Mouse (Mus musculus) thymus, postnatal 36 days (tissue): ENCODE measurements around the gene Lmbr1.

ENCODE experiments used
- DNase-seq, 2 experiments: peaks; one replicate each; pipeline ENCODE4 v3.0.0; 2022; ENCODE audit warnings: mixed read lengths in 2 of 2

The Lmbr1 gene

DNA sequence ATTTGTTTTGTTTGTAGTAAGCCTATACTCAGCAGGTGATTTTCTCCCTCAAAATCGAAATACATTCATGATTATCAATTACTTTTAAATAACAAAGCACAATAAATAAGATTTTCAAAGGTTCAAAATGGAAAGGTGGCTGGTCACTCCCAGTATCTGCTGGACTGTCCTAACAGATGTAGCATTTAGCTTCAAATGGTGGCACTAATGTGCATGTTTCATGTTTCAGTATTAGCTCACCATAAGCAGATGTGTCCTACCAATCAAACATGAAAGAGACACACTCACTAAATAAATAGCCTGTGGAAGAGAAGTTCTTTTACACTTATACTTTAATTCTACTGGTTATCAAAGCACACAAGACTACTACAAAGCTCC is 126.7 kb downstream of the Lmbr1 start:
- DNase-seq = no peak

DNA sequence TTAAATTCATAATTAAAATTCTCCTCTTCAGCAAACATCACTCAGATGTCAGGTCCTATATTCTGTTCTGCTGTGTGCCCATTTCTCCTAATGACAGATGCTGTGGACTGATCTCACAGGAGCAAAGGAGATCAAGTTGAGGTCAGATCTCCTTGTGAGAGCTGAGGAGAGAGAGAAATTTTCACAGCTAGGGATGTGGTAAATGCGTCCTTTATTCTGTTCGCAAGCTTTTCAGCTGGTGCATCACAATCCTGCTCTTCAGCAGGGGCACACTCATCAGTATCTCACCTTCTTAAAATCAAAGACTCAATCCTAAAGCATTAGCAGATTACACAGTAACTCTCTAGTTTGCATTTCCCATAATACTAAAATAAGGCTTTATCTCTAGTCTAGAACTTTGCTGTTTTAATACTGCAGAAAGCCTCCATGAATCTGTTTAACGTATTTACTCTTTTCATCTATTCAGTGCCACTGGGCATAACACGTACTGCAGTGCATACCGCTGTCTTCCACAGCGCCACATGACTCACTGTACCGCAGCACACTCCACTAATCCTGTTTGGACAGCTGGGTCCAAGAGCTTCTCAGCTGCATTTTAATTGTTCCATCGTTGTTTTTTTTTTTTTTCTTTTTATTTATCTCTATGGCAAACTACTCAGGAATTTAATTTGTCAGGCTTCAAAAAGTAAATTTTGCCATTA is 127.2 kb downstream of the Lmbr1 start:
- no peak for DNase-seq

DNA sequence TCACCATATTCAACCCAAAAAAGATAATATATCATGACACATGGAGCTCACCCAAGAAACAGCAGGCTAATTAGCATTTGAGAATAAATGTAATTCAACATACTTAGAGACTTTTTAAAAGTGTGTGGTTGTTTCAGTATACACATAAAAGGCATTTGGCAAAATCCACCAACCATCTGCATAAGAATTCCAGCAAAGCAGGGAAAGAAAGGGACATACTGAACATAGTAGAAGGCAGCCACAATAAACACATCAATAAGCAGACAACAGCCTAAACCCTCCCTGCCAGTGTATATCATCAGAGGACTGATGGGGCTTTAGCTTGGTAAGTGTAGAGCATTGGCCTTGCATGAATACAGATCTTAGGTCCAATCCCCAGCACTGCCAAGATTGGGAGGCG is 133.4 kb downstream of the Lmbr1 start:
- no peak for DNase-seq

DNA sequence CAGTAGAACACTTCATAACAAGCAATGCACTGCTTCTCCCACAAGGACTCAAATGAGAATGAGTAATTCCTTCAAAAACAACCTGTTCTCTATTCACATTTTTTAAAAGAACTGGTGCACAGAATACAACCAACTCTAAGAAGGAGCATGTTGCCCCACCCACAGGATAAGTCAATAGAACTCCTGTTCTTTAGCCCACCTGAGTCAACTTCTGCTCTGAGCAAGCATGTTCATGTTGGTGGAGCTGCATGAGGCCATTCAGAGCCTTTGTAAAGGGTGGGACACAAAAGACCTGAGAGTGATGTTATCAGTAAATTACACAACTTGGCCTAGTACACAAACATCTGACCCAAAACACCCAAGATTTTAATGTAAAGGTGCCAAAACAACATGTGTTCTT is 139.8 kb downstream of the Lmbr1 start:
- DNase-seq = no peak

DNA sequence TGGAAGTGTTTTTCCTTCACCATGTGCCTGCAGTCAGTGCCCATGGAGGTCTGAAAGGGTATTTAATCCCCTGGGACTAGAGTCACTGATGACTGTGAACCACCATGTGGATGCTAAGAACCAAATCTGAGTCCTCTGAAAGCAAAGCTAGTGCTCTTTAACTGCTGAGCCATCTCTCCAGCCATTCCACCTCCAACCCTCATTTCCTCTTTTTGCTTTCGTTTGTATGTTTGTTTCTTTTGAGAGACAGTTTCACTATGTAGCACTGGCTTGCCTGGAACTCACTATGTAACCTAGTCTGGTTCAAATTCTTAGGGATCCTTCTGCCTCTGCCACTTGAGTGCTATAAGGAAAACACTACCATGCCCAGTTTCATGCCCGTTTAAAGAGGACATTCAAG is 147.7 kb downstream of the Lmbr1 start:
- no peak for DNase-seq

DNA sequence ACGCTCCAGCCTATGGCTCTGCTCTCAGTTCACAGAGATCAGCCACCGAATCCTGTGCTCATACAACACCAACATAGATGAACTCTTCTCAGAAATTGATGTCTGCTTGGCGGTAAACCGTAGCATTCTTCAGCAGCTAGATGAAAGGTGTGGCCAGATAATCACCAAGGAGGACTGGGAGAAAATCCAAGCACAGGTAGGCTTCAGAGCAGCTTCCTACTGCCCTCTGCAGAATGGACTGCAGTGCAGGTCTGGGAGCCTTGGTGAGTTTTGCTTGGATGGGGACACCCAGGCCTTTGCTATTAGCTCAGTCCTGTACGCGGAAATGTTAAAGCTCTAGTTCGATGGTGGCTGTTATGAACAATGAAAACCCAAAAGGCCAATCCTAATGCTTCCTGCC is 154.1 kb downstream of the Lmbr1 start:
- no peak for DNase-seq

DNA sequence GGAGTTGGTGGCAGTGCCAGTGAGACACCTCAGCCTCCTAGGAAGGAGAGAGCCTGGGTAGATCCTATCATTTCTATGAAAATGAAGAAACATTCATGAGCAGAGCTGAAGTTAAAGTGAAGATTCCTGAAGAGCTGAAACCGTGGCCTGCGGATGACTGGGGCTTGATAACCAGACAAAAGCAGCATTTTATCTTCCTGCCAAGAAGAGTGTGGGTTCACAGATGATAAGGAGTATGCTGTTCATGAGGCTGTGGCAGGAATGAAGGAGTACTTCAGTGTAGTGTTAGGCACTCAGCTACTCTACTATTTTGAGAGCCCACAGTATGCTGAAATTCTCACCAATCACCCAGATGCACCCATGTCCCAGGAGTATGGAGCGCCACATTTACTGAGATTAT is 160.2 kb downstream of the Lmbr1 start:
- DNase-seq = no peak

DNA sequence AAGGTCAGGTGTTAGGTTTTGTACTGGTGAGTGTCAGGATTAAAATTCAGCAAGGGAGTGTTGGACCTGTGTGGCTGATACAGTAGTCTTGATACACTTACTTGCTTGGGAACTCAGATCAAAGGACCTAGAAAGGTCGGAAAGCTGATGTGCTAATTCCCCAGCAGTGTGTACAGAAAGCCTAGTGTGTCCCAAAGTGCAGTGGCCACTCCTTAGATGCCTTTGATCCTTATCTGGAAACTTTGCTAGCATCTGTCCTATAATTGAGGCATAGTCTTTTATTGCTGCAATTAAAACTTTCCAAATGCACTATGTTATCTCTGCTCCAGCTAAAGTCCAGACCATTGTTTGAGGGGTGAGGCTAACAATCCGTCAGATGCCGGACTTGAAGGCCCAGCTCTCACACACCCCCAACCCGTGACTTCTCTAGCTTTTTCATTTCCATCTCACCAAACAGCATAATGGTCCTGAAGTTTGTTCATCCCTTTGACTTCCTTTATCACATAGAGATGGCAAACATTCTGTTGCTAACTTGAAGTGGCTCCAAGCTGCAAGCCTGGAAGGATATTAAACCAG is 166.1 kb downstream of the Lmbr1 start:
- DNase-seq = no peak

DNA sequence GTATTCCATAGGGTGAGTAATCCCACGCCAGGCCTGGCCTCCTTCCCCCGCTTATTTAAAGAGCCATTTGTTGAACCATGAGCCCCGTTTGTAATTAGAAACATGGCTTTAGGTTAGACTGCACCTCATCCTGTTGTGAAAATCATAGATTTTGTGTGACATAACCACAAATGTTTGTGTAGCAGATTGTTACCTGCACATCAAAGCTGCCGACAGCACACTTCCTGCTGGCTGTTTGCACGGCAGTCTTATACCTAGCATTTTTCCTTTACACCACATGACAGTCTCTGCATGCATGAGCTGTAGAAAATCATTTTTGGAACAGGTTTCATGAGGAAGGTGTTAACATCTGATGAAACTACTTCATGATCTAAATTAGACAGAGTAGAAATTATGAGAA is 172.5 kb downstream of the Lmbr1 start:
- DNase-seq = peak in 1 of 2 experiments; percentile 6

DNA sequence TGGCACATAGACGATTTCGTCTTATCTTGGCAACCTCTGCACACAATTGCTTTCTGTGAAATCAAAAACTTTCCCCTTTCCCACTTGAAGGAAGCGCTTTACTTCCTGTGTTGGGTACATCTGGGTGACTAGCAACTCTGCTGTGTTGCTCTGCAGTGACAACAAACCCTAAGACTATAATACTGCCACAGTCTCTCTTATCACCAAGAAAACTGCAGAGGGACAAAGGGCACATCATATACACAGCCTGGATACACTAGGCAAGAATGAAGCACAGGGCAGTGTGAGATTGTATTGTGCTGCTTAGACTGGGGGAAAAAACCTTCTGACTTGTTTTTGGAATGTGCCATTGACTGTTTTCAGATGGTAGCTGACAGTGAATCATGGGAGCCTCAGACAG is 178.3 kb downstream of the Lmbr1 start:
- DNase-seq = no peak

DNA sequence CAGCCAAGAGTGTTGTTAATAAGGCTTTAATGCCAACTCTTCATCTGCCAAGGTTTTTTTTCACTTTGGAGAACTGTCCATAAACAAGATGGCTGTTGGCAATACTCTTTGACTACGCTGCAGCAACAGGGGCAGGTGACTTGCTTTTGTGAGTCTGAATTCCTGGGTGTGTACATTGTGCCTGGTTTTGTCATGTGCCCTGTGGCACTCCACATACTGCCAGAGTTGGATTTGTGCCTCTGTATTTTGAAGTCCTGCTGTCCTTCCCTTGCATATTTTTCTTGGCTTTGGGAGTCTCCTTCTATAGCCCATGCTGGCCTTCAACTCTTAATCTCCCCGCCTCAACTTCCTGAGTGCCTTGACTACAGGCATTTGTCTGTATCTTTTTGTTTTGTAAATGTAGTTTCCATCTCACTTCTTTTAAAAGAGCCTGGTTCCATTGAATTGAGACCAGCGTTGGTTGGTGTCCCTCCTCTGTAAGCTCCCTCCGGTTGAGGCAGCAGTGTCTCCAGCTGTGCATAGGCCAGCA is 179.2 kb downstream of the Lmbr1 start:
- DNase-seq = no peak

DNA sequence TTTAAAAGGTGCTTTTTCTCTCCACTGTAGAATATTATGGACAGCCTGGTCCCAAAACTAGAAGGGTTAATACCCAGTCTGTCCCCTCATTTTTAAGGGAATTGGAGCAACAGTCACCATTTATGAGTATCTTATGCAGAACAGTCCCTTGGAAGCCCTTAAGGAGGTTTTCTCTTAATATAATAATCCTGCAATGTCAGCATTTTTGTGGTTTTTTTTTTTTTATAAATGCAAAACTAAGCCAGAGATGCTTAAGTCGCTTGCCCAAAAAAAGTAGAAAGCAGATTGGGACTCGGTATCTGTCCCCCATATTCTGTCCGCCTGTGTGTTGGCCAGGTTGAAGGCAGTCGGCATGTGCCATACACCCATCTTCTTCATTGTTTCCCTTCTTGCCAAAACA is 181.0 kb downstream of the Lmbr1 start:
- no peak for DNase-seq

DNA sequence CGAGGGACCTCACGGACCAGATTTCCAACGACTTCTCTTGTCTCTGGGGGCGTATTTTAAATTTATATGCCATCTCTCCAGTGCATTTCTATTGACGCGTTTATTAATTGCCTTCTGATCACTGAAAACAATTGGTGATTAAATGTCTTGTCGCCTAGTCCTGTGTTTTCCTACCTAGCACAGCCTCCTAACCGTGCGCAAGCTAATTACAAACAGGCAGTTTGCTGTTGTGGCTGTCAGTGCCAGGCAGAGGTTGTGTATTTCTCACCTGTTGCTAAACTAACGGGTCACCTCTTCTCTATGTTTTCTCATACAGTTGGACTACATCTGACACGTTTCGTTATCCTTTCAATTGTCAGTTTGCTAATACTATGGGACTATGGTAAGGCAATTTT is 181.9 kb downstream of the Lmbr1 start:
- no peak for DNase-seq

DNA sequence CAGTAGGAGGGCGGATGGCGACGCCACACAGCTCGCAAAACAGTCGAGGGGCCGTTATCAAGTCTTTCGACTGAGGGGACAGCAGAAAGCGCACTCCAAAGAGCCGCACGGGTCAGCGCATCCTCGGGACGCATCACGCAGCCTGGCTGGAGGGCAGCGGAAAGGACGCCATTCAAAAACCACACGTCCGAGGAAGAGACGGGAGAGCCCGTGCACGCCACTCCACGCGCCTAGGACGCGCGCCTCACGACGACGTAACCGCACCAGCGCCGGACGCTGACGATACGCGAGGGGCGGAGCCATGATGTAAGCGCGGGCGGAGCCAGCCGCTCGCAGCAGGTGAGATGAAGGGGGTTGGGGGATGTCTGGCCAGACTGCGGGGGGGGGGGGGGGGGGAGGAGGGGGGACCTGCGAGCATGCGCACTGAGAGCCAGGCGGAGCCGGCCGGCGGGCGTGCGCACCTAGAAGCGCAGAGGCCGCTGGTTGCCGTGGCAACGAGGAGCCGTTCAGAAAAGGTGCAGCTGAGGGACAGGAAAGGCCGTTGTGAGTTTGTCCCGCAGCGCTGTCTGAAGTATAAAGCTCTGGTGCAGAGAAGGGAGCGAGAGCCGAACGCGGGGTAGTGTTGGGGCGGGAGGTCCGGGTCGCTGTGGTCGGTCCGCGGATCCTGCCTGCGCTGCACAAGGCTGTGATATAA is 182.5 kb downstream of the Lmbr1 start, which contains the start of gene Rnf32:
Gene Rnf32, plus strand, starts transcription at position 423 of the 694 bp plus-strand sequence.
- peak; percentile 64 to 76 for DNase-seq

DNA sequence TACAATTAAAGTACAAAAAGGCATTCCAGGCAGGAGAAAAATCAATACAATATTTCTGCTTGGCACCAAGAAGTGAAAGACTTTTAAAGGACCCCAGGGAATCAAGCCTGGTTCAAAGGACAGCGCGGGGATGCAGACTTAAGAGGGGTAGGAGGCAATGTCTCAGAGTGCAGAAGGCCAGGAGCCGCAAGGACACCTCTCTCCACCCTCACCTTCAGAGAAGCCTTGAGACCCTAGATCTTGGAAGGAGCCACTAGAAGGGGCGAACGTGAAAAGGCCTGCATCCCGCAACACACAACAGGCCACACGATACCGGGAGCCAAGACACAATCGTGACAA is 183.0 kb downstream of the Lmbr1 start:
- no peak for DNase-seq

DNA sequence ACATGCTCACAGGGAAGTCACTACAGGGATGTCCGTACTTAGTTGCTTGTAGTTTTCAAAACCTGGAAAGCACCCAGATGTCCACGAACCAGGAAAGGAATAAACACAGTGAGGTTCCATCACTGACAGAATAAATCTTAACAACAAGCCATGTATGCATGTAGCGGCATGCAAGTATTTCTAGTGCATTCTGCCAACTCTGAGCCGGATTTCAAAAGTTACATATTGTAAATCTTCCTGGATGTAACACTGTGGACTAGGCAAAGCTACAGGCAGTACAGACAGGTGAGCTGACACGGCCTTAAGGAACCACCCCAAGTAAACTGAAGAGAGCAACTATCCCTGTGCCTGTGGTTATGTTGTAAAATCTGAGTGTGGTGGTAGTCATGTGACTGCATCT is 191.4 kb downstream of the Lmbr1 start:
- DNase-seq = no peak
